Mouse (Mus musculus): ENCODE results near the gene Gm13539. TPM values are rescaled to one million over a fixed set of nuclear protein-coding genes. Genes with fewer than 3 reads are reported as not detected.
"Not testable (repeated sequence)": the region's sequence is repeated elsewhere in the genome, so short reads cannot be mapped to it uniquely, and the experiment has no call there.

The Gm13539 gene
- total RNA-seq (2017): not detected in 2 replicates

DNA sequence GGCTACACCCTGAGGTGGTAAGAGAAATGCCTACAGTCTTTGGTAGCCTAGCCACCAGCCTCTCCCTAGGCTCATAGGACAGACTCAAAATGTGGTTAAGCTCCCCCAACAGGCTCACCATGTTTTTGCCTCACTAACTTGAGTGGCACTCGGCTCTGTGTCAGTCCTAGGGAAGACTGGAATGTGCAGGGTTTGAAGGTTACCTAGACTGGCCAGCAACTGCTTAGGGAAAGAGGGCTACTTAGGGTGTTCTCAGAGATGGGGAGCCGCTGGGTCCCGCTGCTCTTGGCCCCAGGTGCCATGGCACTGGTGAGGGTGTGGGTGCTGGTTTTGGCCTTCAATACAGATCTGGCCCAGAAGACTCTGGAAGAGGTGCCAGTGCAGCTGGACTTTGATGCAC lies at the start of gene Gm13539:
Gene Gm13539 (plus strand): TSS at position 301 of the 400 bp plus-strand sequence.
- no peak for ATAC-seq (ENCODE audit: extremely low read depth, insufficient number of reproducible peaks, low FRiP score, poor library complexity, severe bottlenecking)

DNA sequence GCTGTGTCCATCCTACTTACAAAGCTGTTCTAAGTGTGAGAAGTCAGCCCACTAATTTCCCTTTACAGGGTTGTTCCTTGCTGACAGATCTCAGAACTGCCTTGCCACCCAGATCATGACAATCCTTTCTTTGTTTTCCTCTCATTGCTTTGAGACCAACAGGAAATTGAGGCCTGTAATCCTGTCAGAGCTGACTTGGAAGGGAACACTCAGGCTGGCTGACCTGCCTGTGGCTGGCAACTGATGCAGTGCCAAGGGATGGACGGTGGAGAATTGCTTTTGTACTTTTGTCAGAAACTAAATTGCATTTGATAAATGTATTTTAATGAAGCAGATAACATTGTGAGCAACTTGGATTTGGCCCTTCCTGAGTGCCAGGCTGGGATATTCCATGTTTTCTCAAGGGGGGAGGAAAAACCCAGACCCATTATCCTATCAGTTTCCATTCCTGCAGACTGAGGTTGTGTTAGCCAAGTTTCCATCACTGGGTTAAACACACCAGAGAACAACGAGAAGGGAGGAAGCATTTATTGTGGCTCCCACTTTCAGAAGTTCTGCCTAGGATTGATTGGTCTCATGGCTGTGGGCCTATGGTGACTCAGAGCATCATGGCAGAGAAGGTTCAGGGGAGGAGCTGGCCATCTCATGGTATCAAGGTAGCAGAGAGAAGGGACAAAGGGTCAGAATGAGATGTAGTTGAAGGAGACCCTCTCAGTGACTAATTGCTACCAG lies 48.7 kb upstream of the Gm13539 start:
- ATAC-seq (ENCODE audit: extremely low read depth, insufficient number of reproducible peaks, low FRiP score, poor library complexity, severe bottlenecking): no peak

DNA sequence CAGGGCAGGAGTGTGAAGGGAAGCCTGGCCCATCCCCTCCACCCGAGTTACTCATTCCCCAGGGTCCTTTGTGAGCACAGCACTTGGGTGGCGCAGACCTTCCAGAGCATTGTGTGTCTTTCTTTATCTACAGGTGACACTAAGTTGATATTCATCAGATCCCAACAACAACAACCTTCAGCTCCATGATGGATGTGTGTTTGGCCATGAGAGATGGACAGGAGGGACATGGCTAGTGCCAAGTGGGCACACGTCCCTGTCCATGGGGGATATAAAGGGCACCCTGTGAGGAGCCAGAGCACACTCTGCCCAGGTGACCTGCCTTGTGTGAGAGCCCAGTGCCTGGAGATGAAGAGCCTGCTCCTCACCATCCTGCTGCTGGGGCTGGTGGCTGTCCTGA lies 45.3 kb upstream of the Gm13539 start, which contains the start of gene Obp2b:
Gene Obp2b (plus strand): TSS at position 301 of the 400 bp plus-strand sequence.
- not testable (repeated sequence) for ATAC-seq (ENCODE audit: extremely low read depth, insufficient number of reproducible peaks, low FRiP score, poor library complexity, severe bottlenecking)

DNA sequence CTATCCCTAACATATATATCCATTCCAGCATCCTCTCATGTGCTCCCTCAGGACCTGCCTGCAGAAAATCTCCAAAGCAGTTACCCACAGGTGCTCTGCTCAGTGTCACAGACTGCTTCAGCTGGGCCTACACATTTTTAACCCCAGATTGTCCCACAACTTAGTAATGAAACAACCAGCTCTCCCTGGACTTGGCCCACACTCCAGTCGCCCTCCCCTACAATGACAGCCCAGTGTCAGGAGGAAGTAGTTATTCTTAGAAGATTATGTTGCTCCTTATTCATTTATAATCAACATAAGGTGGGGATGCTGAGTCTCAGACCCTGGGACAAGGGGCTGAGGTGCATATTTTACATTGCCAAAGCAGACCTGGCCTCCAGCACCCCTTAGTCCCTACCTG lies 40.4 kb upstream of the Gm13539 start:
- no peak for ATAC-seq (ENCODE audit: extremely low read depth, insufficient number of reproducible peaks, low FRiP score, poor library complexity, severe bottlenecking)

DNA sequence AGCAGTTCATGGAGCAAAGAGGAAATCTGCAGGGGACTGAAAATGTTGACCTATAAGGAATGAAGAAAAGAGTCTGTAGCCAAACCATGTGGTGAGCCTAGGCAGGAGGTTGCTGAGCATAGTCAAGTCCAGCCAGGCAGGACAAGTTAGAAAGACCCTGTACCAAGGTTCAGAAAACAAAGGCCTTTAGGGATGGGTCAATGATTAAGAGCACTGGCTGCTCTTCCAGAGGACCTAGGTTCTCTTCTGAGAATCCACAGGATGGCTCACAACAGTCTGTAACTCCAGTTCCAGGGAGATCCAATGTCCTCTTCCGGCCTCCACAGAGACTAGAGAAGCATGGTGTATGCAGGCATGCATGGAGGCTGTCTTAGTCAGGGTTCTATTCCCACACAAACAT lies 27.9 kb upstream of the Gm13539 start:
- no peak for ATAC-seq (ENCODE audit: extremely low read depth, insufficient number of reproducible peaks, low FRiP score, poor library complexity, severe bottlenecking)

DNA sequence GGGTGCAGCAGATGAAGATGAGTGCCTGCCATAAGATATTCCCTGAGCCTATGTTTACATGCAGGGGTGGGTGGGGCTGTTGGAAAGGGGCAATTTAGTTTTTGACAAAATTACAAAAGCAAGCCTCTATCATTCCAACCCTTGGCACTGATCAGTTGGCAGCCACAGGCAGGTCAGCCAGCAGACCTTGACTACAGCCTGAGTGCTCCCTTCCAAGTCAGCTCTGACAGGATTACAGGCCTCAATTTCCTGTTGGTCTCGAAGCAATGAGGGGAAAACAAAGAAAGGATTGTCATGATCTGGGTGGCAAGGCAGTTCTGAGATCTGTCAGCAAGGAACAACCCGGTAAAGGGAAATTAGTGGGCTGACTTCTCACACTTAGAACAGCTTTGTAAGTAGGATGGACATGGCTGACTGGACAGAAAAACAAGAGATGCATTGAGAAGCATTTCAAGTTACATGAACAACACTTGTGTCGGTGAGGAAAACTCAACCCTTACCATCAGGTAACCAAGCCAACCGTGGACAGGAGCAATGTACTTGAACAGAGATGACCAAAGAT lies 23.9 kb upstream of the Gm13539 start:
- no peak for ATAC-seq (ENCODE audit: extremely low read depth, insufficient number of reproducible peaks, low FRiP score, poor library complexity, severe bottlenecking)

DNA sequence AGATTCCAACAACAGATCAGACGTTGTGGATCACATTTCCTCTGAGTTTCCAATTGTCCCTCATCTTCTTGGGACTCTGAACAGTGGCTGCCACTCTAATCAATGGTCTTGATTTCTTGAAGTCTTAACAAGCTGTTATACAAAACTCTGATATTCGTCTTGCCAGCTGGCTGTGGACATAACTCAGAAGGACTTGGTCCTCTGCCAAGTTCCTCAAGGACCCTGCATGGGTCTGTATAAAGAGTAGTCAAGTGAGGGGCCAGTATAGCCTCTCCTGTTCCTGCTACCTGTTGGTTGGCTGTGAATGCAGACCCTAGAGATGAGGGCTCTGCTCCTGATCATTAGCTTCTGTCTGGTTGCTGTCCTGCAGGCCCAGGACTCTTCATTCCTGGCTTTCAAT lies 16.8 kb upstream of the Gm13539 start, which contains the start of gene Lcn3:
Gene Lcn3 (plus strand): TSS at position 301 of the 400 bp plus-strand sequence.
- no peak for ATAC-seq (ENCODE audit: extremely low read depth, insufficient number of reproducible peaks, low FRiP score, poor library complexity, severe bottlenecking)

DNA sequence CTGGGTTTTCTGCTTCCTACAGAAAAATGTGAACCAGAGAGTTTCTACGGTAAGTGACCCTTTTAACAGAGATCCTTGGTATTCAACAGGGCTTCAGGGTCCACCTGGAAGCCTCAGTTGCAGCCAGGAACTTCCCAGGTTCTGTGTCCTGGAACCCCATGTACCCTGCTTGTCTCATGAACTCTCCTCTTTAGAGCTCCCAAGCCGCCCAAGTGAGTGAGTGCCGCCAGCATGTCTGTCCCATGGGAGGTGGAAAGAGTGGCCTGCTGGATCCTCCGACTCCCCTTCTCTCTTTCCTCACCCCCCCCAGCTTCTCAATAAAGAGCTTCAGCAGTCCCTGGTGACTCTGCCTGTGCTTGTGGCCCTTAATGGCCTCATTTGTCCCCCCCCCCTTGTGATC lies 14.3 kb upstream of the Gm13539 start:
- no peak for ATAC-seq (ENCODE audit: extremely low read depth, insufficient number of reproducible peaks, low FRiP score, poor library complexity, severe bottlenecking)

DNA sequence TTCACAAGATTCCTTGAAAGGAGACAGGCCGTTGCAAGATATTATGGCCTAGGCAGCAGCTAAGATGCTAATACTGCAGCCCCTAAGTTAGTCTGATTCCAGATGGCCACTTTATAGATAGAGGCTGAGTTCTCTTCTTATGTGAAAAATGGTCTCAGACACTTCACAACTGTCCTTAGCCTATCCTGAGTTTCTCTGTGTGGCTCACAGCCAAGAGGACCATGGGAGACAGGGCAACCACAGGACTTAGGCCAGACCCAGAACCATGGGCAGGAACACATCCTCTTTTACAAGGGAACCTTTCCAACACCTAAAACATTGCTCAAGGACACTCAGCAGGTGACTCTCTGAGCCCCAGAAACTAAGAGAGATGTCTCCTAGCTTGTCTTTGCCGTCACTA lies 8.6 kb upstream of the Gm13539 start:
- ATAC-seq (ENCODE audit: extremely low read depth, insufficient number of reproducible peaks, low FRiP score, poor library complexity, severe bottlenecking): no peak

DNA sequence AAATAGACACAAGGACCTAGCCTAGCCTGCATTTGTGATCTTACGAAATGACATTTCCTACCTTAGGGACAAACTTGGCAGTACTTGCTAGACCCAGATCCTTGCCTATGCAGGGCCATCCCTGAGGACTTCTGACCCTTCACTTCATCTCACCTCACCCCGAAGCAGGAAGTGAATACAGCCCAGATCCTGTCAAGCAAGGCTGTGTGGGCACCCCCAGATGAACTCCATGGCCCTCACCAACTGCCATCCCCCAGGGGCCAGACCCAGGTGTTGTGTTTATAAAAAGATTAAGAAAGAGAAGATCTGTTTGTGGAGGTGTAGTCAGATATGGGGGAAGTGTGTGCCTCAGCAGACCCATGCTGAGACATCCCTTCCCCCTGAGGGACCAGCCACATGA lies 7.4 kb upstream of the Gm13539 start:
- no peak for ATAC-seq (ENCODE audit: extremely low read depth, insufficient number of reproducible peaks, low FRiP score, poor library complexity, severe bottlenecking)

DNA sequence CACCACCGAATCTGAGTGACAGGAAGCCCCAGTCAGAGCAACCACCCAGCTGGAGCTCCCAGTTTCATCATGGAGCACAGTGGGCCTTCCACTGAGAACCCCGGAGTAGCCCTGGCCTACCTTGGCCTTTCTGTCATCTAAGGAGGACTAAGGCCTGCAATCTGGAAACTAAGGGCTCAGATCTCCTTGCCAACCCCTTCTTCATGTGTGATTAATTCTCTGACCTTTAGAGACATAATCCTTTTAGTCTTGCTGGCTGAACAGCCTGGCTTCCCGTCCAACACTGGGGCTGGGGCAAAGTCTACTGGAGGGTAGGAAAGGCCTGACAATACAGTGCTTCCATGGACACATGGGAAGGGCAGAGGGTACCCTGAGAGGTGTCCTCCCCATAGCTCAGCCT lies 6.1 kb upstream of the Gm13539 start:
- no peak for ATAC-seq (ENCODE audit: extremely low read depth, insufficient number of reproducible peaks, low FRiP score, poor library complexity, severe bottlenecking)

DNA sequence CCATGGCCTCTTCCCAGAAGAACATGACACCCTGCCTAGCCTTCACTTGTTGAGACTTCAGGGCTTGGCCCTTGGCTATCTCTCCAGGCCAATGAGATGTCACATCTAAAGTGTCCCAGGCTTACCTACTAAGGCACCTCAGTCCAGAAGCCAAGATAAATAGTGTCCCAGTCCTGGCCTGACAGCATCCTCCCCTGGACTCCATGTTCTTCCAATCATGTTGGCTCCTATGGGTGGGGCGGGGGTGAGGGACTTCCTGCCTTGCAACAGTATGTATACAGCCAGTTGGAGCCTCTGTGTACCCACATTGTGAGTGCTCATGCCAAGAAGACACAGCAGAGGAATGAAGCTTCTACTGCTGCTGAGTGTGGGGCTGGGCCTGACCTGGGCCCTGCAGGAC lies 5.3 kb upstream of the Gm13539 start, which contains the start of gene Lcn11:
Gene Lcn11 (plus strand): TSS at position 301 of the 400 bp plus-strand sequence.
- ATAC-seq (ENCODE audit: extremely low read depth, insufficient number of reproducible peaks, low FRiP score, poor library complexity, severe bottlenecking): no peak

DNA sequence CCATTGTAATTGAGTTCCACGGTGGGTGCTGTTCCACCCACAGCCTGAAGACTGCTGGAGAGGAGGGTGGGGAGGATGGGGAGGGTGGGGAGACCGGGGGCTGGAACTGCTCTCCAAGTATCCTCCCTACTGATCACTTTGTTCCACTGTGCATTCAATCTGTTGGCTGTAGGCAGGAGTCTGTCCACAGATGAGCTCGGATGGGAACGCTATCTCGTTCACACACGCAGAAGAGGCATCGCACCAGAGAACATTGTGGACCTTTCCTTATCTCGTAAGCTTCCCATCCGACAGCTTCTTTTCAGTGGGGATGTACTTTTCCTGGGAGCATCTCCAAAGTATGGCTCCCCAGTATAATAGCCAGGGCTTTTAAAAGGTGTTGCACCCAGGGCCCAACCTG lies 3.0 kb upstream of the Gm13539 start:
- ATAC-seq (ENCODE audit: extremely low read depth, insufficient number of reproducible peaks, low FRiP score, poor library complexity, severe bottlenecking): no peak

DNA sequence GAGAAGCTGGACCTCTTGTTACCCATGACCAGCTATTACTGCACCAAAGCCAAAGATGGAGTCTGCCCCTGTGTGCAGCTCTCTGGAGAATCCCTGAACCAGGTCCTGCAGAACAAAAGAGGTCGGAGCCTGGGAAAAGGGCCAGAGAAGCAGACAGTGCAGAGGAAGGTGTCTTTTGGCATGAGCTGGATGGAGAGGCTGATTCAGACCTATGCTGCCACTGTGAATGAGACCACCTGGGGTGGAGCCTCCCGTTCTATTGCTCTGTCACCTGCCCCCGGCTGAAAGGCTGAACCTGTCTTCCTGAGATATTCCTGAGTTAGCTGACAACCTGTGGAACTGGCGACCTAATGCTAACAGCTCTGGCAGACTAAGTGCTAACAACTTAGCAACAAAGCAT lies 1.1 kb upstream of the Gm13539 start:
- no peak for ATAC-seq (ENCODE audit: extremely low read depth, insufficient number of reproducible peaks, low FRiP score, poor library complexity, severe bottlenecking)

DNA sequence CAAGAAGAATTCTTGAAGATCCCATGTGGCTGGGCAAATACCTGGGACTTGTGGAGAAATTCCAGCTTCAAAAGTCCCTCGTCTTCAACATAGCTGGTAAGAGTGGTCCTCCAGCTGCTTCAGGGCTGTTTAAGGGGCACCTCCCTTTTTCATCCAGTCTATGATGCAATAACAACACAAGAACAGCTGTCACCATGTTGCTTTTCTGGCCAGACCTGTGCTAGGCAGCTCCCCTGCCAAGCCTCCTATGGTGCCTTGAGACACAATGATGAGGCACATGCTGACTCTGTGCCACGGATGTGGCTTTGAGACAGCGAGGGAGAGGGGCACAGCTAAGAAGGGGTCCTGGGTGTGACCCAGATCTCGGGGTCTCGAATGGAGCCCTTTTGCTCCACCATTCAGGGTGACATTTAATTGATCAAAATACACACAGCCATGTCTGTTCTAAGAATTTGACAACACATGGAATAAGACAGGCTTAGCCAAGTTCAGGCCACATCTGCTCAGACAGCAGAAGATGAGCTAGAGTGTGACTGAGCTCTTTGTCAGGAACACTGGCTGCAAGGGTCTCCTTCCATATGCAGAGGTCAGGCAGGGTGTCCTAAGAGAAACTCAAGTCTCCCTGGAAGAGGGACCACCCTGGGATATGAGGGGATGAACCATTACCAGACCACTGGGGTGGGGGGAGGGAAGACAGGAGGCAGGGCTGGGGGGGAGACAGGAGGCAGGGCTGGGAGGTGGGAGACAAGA lies 3.7 kb downstream of the Gm13539 start:
- no peak for ATAC-seq (ENCODE audit: extremely low read depth, insufficient number of reproducible peaks, low FRiP score, poor library complexity, severe bottlenecking)

DNA sequence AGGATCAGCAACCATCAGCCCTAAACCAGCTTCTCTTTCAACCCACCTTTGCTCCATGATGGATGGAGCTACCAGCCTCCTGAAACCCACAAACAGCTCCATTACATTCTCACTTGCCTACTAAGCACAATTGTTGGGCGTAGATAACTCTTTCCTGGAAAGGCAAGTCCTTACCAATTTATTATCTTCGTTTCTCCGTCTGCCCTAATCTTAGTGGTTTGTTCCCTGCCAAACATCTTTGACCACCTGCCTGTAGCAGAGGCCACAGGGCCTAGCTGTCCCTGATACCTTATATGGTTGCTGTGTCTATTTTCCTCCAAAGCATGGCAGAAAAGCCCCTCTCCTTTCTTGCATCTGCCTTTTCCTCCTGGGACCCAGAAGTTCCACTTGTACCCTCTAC lies 7.0 kb downstream of the Gm13539 start:
- no peak for ATAC-seq (ENCODE audit: extremely low read depth, insufficient number of reproducible peaks, low FRiP score, poor library complexity, severe bottlenecking)

DNA sequence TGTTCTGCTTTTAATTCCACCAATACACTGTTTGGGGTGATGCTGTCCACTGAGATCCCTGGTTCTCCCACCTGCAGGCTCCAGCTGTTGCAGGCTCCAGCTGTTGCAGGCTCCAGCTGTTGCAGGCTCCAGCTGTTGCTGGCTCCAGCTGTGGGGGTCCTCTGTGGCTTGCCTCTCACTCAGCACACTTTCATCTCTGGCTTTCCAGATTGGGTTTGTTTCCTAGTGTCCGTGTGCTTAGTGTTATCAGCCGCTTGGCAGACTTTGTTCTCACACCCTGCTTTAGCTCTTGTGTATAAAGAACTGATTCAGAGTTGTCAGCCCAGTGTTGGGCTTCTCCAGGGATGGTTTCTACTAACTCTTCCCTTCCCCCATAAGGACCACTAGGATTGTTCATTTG lies 15.6 kb downstream of the Gm13539 start:
- no peak for ATAC-seq (ENCODE audit: extremely low read depth, insufficient number of reproducible peaks, low FRiP score, poor library complexity, severe bottlenecking)

DNA sequence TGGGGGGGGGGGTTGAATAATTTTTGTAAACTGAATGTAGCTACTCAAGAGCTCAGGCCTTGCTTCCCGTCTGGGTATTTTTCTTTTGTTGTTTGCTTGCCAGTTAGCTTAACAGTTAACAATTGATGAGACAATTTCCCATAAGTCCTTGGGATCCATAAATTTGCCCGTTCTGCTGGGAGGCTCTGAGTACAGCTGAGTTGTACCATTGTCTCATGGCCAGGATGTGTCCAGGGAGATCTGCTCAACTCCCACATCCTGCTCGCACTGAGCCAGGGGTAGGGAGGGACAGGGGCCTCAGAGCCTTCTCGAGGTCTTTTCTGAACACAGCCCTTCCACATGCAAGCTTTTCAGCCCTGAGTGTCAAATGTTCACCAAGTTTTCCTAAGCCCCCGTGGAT lies 16.0 kb downstream of the Gm13539 start:
- no peak for ATAC-seq (ENCODE audit: extremely low read depth, insufficient number of reproducible peaks, low FRiP score, poor library complexity, severe bottlenecking)

DNA sequence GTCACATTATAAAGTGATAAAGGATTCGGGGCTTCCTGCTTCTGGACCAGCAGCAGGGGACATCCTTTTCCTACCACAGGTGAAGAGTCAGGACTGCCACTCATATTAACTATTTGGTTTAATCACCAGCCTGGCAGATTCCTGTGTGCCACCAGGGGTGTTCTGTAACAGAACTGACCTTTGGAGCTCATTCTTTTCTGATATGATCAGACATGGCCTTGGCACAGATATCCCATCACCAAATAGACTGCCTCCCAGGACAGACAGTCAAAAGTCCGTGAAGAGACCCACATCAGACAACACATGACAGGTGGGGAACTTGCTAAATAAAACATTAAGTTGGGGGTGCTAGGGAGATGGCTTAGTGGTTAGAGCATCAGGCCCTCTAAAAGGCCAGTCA lies 29.7 kb downstream of the Gm13539 start:
- no peak for ATAC-seq (ENCODE audit: extremely low read depth, insufficient number of reproducible peaks, low FRiP score, poor library complexity, severe bottlenecking)

DNA sequence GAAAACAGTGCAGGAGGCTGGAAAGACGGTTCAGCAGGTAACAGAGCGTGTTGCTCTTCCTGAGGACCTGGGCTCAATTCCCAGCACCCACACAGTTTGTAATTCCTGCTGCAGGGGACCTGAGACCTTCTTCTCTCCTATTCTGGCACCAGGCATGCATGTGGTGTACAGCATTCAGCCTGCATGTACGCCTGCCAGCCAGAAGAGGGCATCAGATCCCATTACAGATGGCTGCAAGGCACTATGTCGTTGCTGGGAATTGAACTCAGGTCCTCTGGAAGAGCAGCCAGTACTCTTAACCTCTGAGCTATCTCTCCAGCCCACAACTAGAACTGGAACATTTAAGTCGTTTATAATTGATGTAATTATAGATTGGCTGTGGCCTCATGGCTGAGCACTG lies 31.3 kb downstream of the Gm13539 start:
- no peak for ATAC-seq (ENCODE audit: extremely low read depth, insufficient number of reproducible peaks, low FRiP score, poor library complexity, severe bottlenecking)

Data from neutrophil, adult 5-6 weeks (primary cell).